Mouse (Mus musculus) cortical plate, adult 2 months (tissue): ENCODE results near the gene Igsf3.

Experiments
- CTCF ChIP-seq: fragments of 200-500 bp; IDR thresholded peaks from 2 replicates; pipeline ENCODE4 v1.5.1; 2011; ENCODE audit warnings: mild to moderate bottlenecking, control low read depth, low read length; ENCODE audit not compliant: insufficient read depth; ENCODE audit errors: extremely low read depth
- POLR2A ChIP-seq: fragments of 200-500 bp; IDR thresholded peaks from 2 replicates; pipeline ENCODE4 v1.6.1; 2011; ENCODE audit warnings: mild to moderate bottlenecking, low read length, control low read depth; ENCODE audit not compliant: insufficient read depth; ENCODE audit errors: extremely low read depth

- no peak for TF ChIP-seq CTCF
- no peak for TF ChIP-seq POLR2A
These were observed 84.9 kb downstream of the Igsf3 start for GRCm38 (mm10) chr3:101461816-101462215.
